Mouse (Mus musculus): ENCODE data around the gene Cmip.

GRCm38 (mm10) chr8:117360172-117360930, 103.5 kb downstream of the Cmip start:
- no peak for TF ChIP-seq POLR2A (IDR thresholded peaks at IDR 0.05; ENCODE audit: low read depth, low read length)
- no peak for TF ChIP-seq CTCF (IDR thresholded peaks at IDR 0.05; ENCODE audit: borderline replicate concordance, insufficient read depth, low read length)
